Mouse (Mus musculus): ENCODE measurements around the gene Prune2. TPM values are rescaled to one million over a fixed set of nuclear protein-coding genes. Genes with fewer than 3 reads are reported as not detected.

Gene Prune2
- total RNA-seq, 1 experiment = 42.0 TPM

GRCm38 (mm10) chr19:17180506-17180905 lies 224.6 kb downstream of the Prune2 start:
- in situ Hi-C loops (cut with MboI; ENCODE audit: low sequenced_read_pairs in 2 of 2, unreplicated experiment in 2 of 2) = no loop called here
- H3K4me1 ChIP-seq (ENCODE audit: control insufficient read depth in 2 of 2, insufficient read depth in 2 of 2, low read length in 2 of 2, poor library complexity in 1 of 2) = peaks cover 0 to 3% of the 10 kb centered on the region in 2 experiments; a peak in 3 of 4 replicates
- DNase-seq (ENCODE audit: low read depth, low spot score) = no peak
- H3K9me3 ChIP-seq (ENCODE audit: control insufficient read depth, insufficient read depth, low read depth, low read length) = no peaks in the 10 kb centered on the region
- H3K27ac ChIP-seq (ENCODE audit: insufficient read depth, low read depth, low read length, poor library complexity, severe bottlenecking) = no peak overlapping the region
- TF ChIP-seq MAFK (IDR thresholded peaks at IDR 0.05; ENCODE audit: insufficient read depth, low read depth, low read length) = no peak
- no peak for TF ChIP-seq HCFC1 (IDR thresholded peaks at IDR 0.05; ENCODE audit: borderline replicate concordance, insufficient read depth, low read length)
- no peak for TF ChIP-seq CHD2 (IDR thresholded peaks at IDR 0.05; ENCODE audit: low read depth, low read length)
- no peak overlapping the region for H3K4me3 ChIP-seq (ENCODE audit: insufficient read depth in 1 of 2, low read depth in 1 of 2, low read length in 2 of 2, poor library complexity in 1 of 2, severe bottlenecking in 1 of 2)
- no peak overlapping the region for H3K9ac ChIP-seq (ENCODE audit: insufficient read depth, low read depth, low read length, poor library complexity, severe bottlenecking)
- H3K36me3 ChIP-seq (ENCODE audit: control insufficient read depth, insufficient read depth, low read length, poor library complexity, severe bottlenecking) = no peaks in the 10 kb centered on the region; the same call in none of the 2 replicates

GRCm38 (mm10) chr19:17194730-17195129 lies 238.8 kb downstream of the Prune2 start:
- Histone ChIP-seq H3K4me1 (ENCODE audit: control insufficient read depth in 2 of 2, insufficient read depth in 2 of 2, low read length in 2 of 2, poor library complexity in 1 of 2) (no peaks in the 10 kb centered on the region), H3K27ac (ENCODE audit: insufficient read depth, low read depth, low read length, poor library complexity, severe bottlenecking) (no peak overlapping the region), H3K4me3 (ENCODE audit: insufficient read depth in 1 of 2, low read depth in 1 of 2, low read length in 2 of 2, poor library complexity in 1 of 2, severe bottlenecking in 1 of 2) (no peak overlapping the region), H3K36me3 (ENCODE audit: control insufficient read depth, insufficient read depth, low read length, poor library complexity, severe bottlenecking) (peaks cover 6% of the 10 kb centered on the region), H3K9me3 (ENCODE audit: control insufficient read depth, insufficient read depth, low read depth, low read length) (no peaks in the 10 kb centered on the region), H3K9ac (ENCODE audit: insufficient read depth, low read depth, low read length, poor library complexity, severe bottlenecking) (no peak overlapping the region)
- no peak for DNase-seq (ENCODE audit: low read depth, low spot score)
- TF ChIP-seq MAFK (IDR thresholded peaks at IDR 0.05; ENCODE audit: insufficient read depth, low read depth, low read length) (no peak), ZNF384 (IDR thresholded peaks at IDR 0.05; ENCODE audit: low read depth, low read length) (no peak), ZC3H11A (IDR thresholded peaks at IDR 0.05; ENCODE audit: borderline replicate concordance, low read depth, low read length) (no peak), CHD2 (IDR thresholded peaks at IDR 0.05; ENCODE audit: low read depth, low read length) (no peak), HCFC1 (IDR thresholded peaks at IDR 0.05; ENCODE audit: borderline replicate concordance, insufficient read depth, low read length) (no peak)
- in situ Hi-C loops (cut with MboI; ENCODE audit: low sequenced_read_pairs in 2 of 2, unreplicated experiment in 2 of 2) = no loop called here

- H3K4me3 ChIP-seq (ENCODE audit: insufficient read depth in 1 of 2, low read depth in 1 of 2, low read length in 2 of 2, poor library complexity in 1 of 2, severe bottlenecking in 1 of 2) = no peak overlapping the region
These were observed 243.1 kb downstream of the Prune2 start for GRCm38 (mm10) chr19:17199059-17199458.

GRCm38 (mm10) chr19:17207141-17207540 lies 251.2 kb downstream of the Prune2 start:
- in situ Hi-C loops (cut with MboI; ENCODE audit: low sequenced_read_pairs in 2 of 2, unreplicated experiment in 2 of 2) = no loop called here
- no peak overlapping the region for H3K4me3 ChIP-seq (ENCODE audit: insufficient read depth in 1 of 2, low read depth in 1 of 2, low read length in 2 of 2, poor library complexity in 1 of 2, severe bottlenecking in 1 of 2)
- no peak overlapping the region for H3K27ac ChIP-seq (ENCODE audit: insufficient read depth, low read depth, low read length, poor library complexity, severe bottlenecking)
- DNase-seq (ENCODE audit: low read depth, low spot score) = no peak
- no peak for TF ChIP-seq ZC3H11A (IDR thresholded peaks at IDR 0.05; ENCODE audit: borderline replicate concordance, low read depth, low read length)
- no peak for TF ChIP-seq HCFC1 (IDR thresholded peaks at IDR 0.05; ENCODE audit: borderline replicate concordance, insufficient read depth, low read length)
- TF ChIP-seq ZNF384 (IDR thresholded peaks at IDR 0.05; ENCODE audit: low read depth, low read length) = no peak
- TF ChIP-seq MAFK (IDR thresholded peaks at IDR 0.05; ENCODE audit: insufficient read depth, low read depth, low read length) = no peak
- TF ChIP-seq CHD2 (IDR thresholded peaks at IDR 0.05; ENCODE audit: low read depth, low read length) = no peak
- no peak overlapping the region for H3K9ac ChIP-seq (ENCODE audit: insufficient read depth, low read depth, low read length, poor library complexity, severe bottlenecking)
- H3K36me3 ChIP-seq (ENCODE audit: control insufficient read depth, insufficient read depth, low read length, poor library complexity, severe bottlenecking) = peaks cover 2% of the 10 kb centered on the region
- no peaks in the 10 kb centered on the region for H3K4me1 ChIP-seq (ENCODE audit: control insufficient read depth in 2 of 2, insufficient read depth in 2 of 2, low read length in 2 of 2, poor library complexity in 1 of 2)
- H3K9me3 ChIP-seq (ENCODE audit: control insufficient read depth, insufficient read depth, low read depth, low read length) = no peaks in the 10 kb centered on the region

More at GRCm38 (mm10) chr19:17199059-17199458, 243.1 kb downstream of the Prune2 start:
- Histone ChIP-seq H3K36me3 (ENCODE audit: control insufficient read depth, insufficient read depth, low read length, poor library complexity, severe bottlenecking) (peaks cover 7% of the 10 kb centered on the region), H3K4me1 (ENCODE audit: control insufficient read depth in 2 of 2, insufficient read depth in 2 of 2, low read length in 2 of 2, poor library complexity in 1 of 2) (no peaks in the 10 kb centered on the region), H3K9me3 (ENCODE audit: control insufficient read depth, insufficient read depth, low read depth, low read length) (no peaks in the 10 kb centered on the region), H3K9ac (ENCODE audit: insufficient read depth, low read depth, low read length, poor library complexity, severe bottlenecking) (no peak overlapping the region), H3K27ac (ENCODE audit: insufficient read depth, low read depth, low read length, poor library complexity, severe bottlenecking) (no peak overlapping the region)
- DNase-seq (ENCODE audit: low read depth, low spot score) = no peak
- in situ Hi-C loops (cut with MboI; ENCODE audit: low sequenced_read_pairs in 2 of 2, unreplicated experiment in 2 of 2) = no loop called here
- no peak for TF ChIP-seq CHD2 (IDR thresholded peaks at IDR 0.05; ENCODE audit: low read depth, low read length)
- TF ChIP-seq ZNF384 (IDR thresholded peaks at IDR 0.05; ENCODE audit: low read depth, low read length) = no peak
- TF ChIP-seq ZC3H11A (IDR thresholded peaks at IDR 0.05; ENCODE audit: borderline replicate concordance, low read depth, low read length) = no peak
- TF ChIP-seq HCFC1 (IDR thresholded peaks at IDR 0.05; ENCODE audit: borderline replicate concordance, insufficient read depth, low read length) = no peak
- no peak for TF ChIP-seq MAFK (IDR thresholded peaks at IDR 0.05; ENCODE audit: insufficient read depth, low read depth, low read length)

- TF ChIP-seq MAFK (IDR thresholded peaks at IDR 0.05; ENCODE audit: insufficient read depth, low read depth, low read length) (no peak), ZC3H11A (IDR thresholded peaks at IDR 0.05; ENCODE audit: borderline replicate concordance, low read depth, low read length) (no peak), ZNF384 (IDR thresholded peaks at IDR 0.05; ENCODE audit: low read depth, low read length) (no peak), CHD2 (IDR thresholded peaks at IDR 0.05; ENCODE audit: low read depth, low read length) (no peak), HCFC1 (IDR thresholded peaks at IDR 0.05; ENCODE audit: borderline replicate concordance, insufficient read depth, low read length) (no peak)
- no peak for DNase-seq (ENCODE audit: low read depth, low spot score)
- in situ Hi-C loops (cut with MboI; ENCODE audit: low sequenced_read_pairs in 2 of 2, unreplicated experiment in 2 of 2) = no loop called here
These were observed 254.6 kb downstream of the Prune2 start for GRCm38 (mm10) chr19:17210541-17210940.

More at GRCm38 (mm10) chr19:17210541-17210940, 254.6 kb downstream of the Prune2 start:
- H3K4me1 ChIP-seq (ENCODE audit: control insufficient read depth in 2 of 2, insufficient read depth in 2 of 2, low read length in 2 of 2, poor library complexity in 1 of 2) = no peaks in the 10 kb centered on the region
- H3K4me3 ChIP-seq (ENCODE audit: insufficient read depth in 1 of 2, low read depth in 1 of 2, low read length in 2 of 2, poor library complexity in 1 of 2, severe bottlenecking in 1 of 2) = no peak overlapping the region
- H3K27ac ChIP-seq (ENCODE audit: insufficient read depth, low read depth, low read length, poor library complexity, severe bottlenecking) = no peak overlapping the region
- H3K9me3 ChIP-seq (ENCODE audit: control insufficient read depth, insufficient read depth, low read depth, low read length) = no peaks in the 10 kb centered on the region
- H3K36me3 ChIP-seq (ENCODE audit: control insufficient read depth, insufficient read depth, low read length, poor library complexity, severe bottlenecking) = no peaks in the 10 kb centered on the region; the same call in none of the 2 replicates
- no peak overlapping the region for H3K9ac ChIP-seq (ENCODE audit: insufficient read depth, low read depth, low read length, poor library complexity, severe bottlenecking)

Measured in ES-E14 (cell line).